Mouse (Mus musculus) midbrain, embryonic 11.5 days (tissue): ENCODE results near the gene Nkpd1. TPM values are rescaled to one million over a fixed set of nuclear protein-coding genes. Genes with fewer than 3 reads are reported as not detected.
A peak's percentile ranks its signal among the peaks of the same experiment; 100 is the strongest.

Source experiments
- ATAC-seq: fragments of 200-750 bp; cut with Nextera tagmentation; 2 replicates; pipeline ENCODE4 v1.8.0; 2017; ENCODE audit warnings: moderate TSS enrichment, moderate library complexity; ENCODE audit not compliant: low FRiP score
- DNase-seq: peaks from one replicate; pipeline ENCODE4 v3.0.0; 2015; ENCODE audit warnings: low spot score; ENCODE audit errors: missing footprints
- H3K27ac ChIP-seq: fragments of 300-500 bp; sonication (generic); 2 replicates; pipeline ENCODE4 v1.5.1; 2014; ENCODE audit warnings: low read depth, low read length
- H3K27me3 ChIP-seq: fragments of 300-500 bp; sonication (generic); 2 replicates; pipeline ENCODE4 v1.6.1; 2014; ENCODE audit warnings: mild to moderate bottlenecking, low read length, moderate library complexity, mixed read lengths; ENCODE audit not compliant: control insufficient read depth, insufficient read depth
- H3K36me3 ChIP-seq: fragments of 300-500 bp; sonication (generic); 2 replicates; pipeline ENCODE4 v1.6.1; 2014; ENCODE audit warnings: mild to moderate bottlenecking, low read length, moderate library complexity, mixed read lengths; ENCODE audit not compliant: control insufficient read depth, insufficient read depth
- H3K4me1 ChIP-seq: fragments of 300-500 bp; sonication (generic); 2 replicates; pipeline ENCODE4 v1.6.1; 2014; ENCODE audit warnings: low read length; ENCODE audit not compliant: control insufficient read depth, insufficient read depth
- H3K4me2 ChIP-seq: fragments of 300-500 bp; sonication (generic); 2 replicates; pipeline ENCODE4 v1.6.1; 2014; ENCODE audit warnings: mild to moderate bottlenecking, moderate library complexity
- H3K4me3 ChIP-seq: fragments of 300-500 bp; sonication (generic); 2 replicates; pipeline ENCODE4 v1.5.1; 2014; ENCODE audit warnings: low read depth, low read length
- H3K9ac ChIP-seq: fragments of 300-500 bp; sonication (generic); 2 replicates; pipeline ENCODE4 v1.6.1; 2014; ENCODE audit warnings: low read length
- H3K9me3 ChIP-seq: fragments of 300-500 bp; sonication (generic); 2 replicates; pipeline ENCODE4 v1.6.1; 2016; ENCODE audit warnings: low read length; ENCODE audit not compliant: control insufficient read depth
- WGBS: fragments of 180-500 bp; shearing (Covaris S2); extraction: QIAGEN DNeasy Blood & Tissue Kit; methylation state at CpG from one replicate; pipeline ENCODE4 v1.1.7; 2014; 5-methylcytosine and 5-hydroxymethylcytosine counted together
- polyA plus RNA-seq: library from polyadenylated mRNA; unstranded; fragments of >200 nt; fragmentation: Nextera tagmentation; extraction: Ambion mirVana; gene quantifications from 2 replicates; pipeline ENCODE4 v1.2.1, GENCODE M21; 2014

Nkpd1 gene
- polyA plus RNA-seq, 1 experiment from 2014 or later = not detected

DNA sequence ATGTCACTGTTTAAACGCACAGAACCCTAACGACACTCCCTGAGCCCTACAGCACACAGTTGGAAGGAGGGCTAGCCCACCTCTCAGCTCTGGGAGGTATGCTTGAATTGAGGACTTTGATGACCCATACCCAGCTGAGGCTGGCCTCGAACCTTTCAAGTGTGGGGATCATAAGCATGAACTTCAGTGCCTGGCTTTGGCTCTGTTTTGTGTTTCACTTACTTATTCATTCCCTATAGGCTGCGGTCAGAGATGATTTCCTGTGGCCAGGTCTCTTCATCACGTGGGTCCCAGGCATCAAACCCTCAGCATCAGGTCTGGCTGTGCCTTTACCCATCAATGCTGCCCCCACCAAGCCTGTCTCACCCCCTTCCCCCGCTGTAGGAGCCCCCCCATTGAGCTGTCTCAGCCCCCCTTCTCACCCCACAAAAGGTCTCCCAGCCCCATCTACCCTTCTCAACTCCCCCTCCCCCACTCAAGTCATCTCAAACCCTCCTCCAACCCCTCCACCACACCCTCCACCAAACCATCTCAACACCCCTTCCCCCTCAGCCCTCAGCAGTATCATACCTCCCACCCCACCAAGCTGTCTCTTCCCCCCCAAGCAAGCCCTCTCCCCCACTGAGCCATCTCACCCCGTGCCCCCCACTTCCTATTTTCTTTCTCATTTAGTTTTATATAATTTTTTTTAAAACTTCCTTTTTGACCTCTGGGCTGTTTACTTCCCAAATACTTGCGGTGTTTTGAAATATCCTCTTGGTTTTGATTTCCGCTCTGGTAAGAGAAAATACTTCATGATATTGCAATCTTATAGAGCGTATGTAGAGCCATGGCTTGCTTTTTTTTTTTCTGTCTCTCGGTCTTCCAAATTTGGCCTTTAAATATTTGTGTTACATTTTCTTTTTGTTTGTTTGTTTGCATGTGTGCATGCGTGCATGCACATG is 16.9 kb upstream of the Nkpd1 start:
- DNase-seq = no peak
- Histone ChIP-seq H3K4me2 (no peak overlapping the region), H3K9me3 (no peaks in the 10 kb centered on the region), H3K4me3 (no peak overlapping the region), H3K4me1 (no peaks in the 10 kb centered on the region), H3K36me3 (no peaks in the 10 kb centered on the region), H3K27ac (no peak overlapping the region), H3K9ac (no peak overlapping the region), H3K27me3 (no peaks in the 10 kb centered on the region)
- no peak for ATAC-seq
- WGBS = 76% methylated on average over 12 of the region's 12 CpGs

DNA sequence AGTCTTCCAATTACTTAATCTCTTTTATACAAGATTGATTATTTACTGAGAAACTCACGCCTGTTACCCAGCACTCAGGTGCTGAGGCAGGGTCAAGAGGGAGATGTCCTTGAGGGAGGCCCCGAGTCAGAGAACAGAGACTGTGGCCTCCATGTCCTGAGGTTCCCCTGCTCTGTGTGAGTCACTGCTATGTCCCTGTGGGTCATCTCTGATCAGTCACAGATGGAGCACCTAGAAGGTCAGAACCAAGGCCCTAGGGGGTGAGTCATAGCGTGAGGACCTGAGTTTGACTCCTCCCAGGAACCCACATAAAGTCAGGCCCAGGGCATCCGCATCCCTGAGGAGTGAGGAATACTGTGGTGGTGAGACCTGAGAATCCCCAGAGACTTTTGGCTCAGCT is 16.0 kb upstream of the Nkpd1 start:
- WGBS = 76% methylated on average over 4 of the region's 4 CpGs
- ATAC-seq = no peak

DNA sequence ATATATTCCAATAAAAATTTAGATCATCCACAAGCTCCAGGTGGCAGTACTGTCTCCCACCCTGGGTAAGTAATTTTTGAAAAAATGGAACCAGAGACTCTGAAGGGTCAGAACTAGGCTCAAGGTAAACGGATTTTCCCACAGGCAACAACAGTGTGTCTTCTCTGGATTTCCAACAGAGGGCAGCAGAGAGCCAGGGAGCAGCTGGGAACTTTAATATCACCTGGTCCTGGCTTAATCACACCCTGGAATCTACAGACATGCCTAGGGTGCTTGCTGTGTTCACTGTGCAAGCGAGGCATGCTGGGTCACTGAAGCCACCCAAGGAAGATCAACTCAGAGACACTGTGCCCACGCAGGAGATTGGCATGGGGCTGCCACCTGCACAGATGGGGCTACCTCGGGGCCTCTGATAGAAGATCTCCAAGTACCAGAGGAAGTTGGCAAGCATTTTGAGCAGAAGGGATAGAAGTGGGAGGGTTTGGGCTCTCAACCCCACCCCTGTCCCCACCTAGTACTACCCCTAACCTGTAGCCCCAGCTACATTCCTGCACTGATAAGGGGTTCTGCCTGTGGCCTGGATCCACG is 14.1 kb upstream of the Nkpd1 start:
- H3K4me3 ChIP-seq = no peak overlapping the region
- H3K9ac ChIP-seq = no peak overlapping the region
- no peaks in the 10 kb centered on the region for H3K9me3 ChIP-seq
- no peaks in the 10 kb centered on the region for H3K36me3 ChIP-seq
- DNase-seq = no peak
- H3K27me3 ChIP-seq = no peaks in the 10 kb centered on the region; the same call in 1 of the 2 replicates
- peaks cover 14% of the 10 kb centered on the region for H3K4me1 ChIP-seq
- no peak overlapping the region for H3K4me2 ChIP-seq
- ATAC-seq = no peak
- no peak overlapping the region for H3K27ac ChIP-seq
- WGBS = 40% methylated on average over 5 of the region's 5 CpGs

More for the DNA sequence above, 16.0 kb upstream of the Nkpd1 start:
- H3K9me3 ChIP-seq = no peaks in the 10 kb centered on the region
- H3K9ac ChIP-seq = no peak overlapping the region
- DNase-seq = no peak
- H3K36me3 ChIP-seq = no peaks in the 10 kb centered on the region
- no peak overlapping the region for H3K27ac ChIP-seq
- H3K27me3 ChIP-seq = no peaks in the 10 kb centered on the region; the same call in 1 of the 2 replicates
- peaks cover 3% of the 10 kb centered on the region; the same call in 1 of the 2 replicates for H3K4me1 ChIP-seq
- no peak overlapping the region for H3K4me2 ChIP-seq
- H3K4me3 ChIP-seq = no peak overlapping the region

DNA sequence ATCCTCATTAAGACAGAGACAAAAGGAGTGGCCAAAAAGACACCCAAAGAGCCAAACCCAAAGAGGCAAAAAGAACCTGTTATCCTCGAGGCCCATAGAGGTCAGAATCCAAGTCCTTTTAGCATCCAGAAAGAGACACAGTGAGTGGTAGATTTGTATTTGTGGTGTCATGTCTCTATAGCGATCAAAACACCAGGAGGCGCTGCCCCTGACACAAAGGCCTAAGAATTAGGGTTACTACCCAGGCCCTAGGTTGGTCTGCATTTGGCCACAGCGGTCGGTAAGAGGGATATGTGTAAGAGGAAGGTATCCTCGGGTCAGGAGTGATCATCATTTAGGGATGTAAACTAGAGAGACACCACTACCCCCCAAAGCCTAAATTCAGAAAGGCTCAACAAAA is 11.3 kb upstream of the Nkpd1 start:
- Histone ChIP-seq H3K9me3 (no peaks in the 10 kb centered on the region), H3K27ac (no peak overlapping the region), H3K4me1 (peaks cover 19% of the 10 kb centered on the region), H3K27me3 (no peaks in the 10 kb centered on the region; the same call in 1 of the 2 replicates), H3K4me3 (peak overlapping the region; percentile 68), H3K36me3 (no peaks in the 10 kb centered on the region), H3K4me2 (peak overlapping the region; percentile 97), H3K9ac (peak overlapping the region; percentile 76)
- no peak for DNase-seq
- no peak for ATAC-seq
- WGBS = 16% methylated on average over 6 of the region's 6 CpGs

DNA sequence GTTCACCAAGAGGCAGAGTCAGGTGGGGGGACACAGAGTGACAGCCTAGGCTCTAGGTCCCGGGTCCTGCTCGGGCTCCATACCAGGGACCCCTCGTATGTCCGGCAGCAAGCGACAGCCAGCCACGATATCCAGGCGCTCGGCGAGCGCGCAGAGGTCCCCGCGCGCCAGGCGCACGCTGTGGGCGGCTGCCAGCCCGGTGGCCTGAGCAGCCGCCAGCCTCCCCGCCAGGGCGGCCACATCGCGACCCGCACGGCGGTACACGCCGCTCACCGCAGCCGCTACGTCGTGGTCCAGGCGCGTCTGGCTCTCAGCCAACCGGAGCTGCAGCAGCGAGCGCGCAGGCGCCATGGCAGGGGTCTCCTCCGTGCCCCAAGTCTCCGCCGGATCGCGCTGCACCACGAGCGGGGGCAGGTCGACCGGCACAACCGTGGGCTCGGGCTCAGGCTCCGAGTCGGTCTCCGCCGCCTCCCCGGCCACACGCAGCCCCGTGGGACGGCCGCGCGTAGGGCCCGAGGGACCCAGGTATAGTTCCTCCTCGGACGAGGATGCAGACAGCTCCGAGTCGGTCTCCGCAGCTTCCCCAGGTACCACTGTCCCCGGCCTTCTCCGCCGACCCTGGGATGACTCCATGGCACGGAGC is 10.5 kb upstream of the Nkpd1 start:
- peak overlapping the region; percentile 35; the same call in 1 of the 2 replicates for H3K27ac ChIP-seq
- ATAC-seq (peak; percentile 53), DNase-seq (peak; percentile 94)
- peak overlapping the region; percentile 68 for H3K4me3 ChIP-seq
- H3K9ac ChIP-seq = peak overlapping the region; percentile 76
- H3K36me3 ChIP-seq = no peaks in the 10 kb centered on the region
- H3K27me3 ChIP-seq = no peaks in the 10 kb centered on the region; the same call in 1 of the 2 replicates
- under 1% methylated on average over 68 of the region's 71 CpGs for WGBS
- no peaks in the 10 kb centered on the region for H3K9me3 ChIP-seq
- H3K4me2 ChIP-seq = peak overlapping the region; percentile 97
- peaks cover 19% of the 10 kb centered on the region for H3K4me1 ChIP-seq

DNA sequence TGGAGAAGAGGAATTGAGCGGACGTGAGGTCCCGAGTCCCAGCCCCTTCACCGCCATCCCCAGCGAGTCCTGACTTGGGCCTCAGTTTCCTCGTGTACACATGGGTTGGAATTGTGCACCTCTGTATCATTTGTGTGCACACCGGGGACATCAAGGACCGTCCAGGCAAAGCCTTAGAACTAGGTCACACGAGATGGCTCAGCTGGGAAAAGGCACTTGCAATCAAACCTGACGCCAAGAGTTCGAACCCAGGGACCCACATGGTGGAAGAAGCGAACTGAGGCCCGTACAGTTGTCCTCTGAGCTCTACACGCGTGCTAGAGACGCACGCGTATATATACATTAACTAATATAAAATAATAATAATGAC is 10.0 kb upstream of the Nkpd1 start:
- WGBS = 4% methylated on average over 18 of the region's 18 CpGs
- Histone ChIP-seq H3K36me3 (no peaks in the 10 kb centered on the region), H3K4me2 (peak overlapping the region; percentile 97), H3K9ac (peak overlapping the region; percentile 76), H3K4me3 (peak overlapping the region; percentile 68), H3K9me3 (no peaks in the 10 kb centered on the region), H3K27ac (peak overlapping the region; percentile 35; the same call in 1 of the 2 replicates), H3K27me3 (no peaks in the 10 kb centered on the region; the same call in 1 of the 2 replicates), H3K4me1 (peaks cover 19% of the 10 kb centered on the region)
- DNase-seq (peak; percentile 94), ATAC-seq (no peak)

DNA sequence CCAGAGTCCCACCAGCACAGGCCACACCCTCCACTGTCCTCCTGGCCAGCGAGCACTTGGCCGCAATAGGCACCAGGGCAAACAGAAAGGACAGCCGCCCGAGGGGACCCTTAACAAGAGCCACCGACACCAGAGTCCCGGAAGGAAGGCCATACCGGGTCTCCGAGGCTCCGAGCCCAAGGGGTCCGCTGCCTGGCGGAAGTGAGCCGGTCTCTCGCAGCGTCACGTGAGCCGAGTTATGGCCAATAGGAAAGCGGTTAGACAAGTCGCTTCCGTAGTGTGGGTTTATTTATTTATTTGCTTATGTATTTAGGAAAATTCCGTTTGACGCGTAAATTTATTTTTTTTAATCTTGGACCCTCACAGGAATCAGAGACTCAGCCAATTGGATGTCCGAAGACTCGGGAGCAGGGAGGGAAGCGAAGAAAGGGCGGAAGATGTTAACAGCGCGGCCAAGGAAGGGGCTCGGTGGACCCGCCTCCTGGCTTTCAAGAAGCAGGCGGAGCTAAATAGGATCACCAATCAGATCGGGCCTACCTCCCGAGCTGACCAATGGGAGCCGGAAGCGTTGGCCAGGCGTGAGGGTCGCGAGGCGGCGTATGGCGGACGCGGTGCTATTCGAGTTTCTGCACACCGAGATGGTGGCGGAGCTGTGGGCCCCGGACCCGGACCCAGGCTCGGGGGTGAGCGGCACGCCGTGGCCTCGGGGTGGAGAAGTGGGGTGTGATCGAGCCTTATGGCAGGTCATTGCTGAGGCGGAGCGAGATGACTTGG is 9.3 kb upstream of the Nkpd1 start, which contains the start of the genes Bloc1s3 and Trappc6a:
Gene Bloc1s3, minus strand, starts transcription at position 218 of the 774 bp plus-strand sequence.
Gene Trappc6a, plus strand, starts transcription at position 246 of the 774 bp plus-strand sequence.
- Histone ChIP-seq H3K9ac (peak within 1 kb of the TSS; percentile 76), H3K4me2 (peak within 1 kb of the TSS; percentile 97), H3K27ac (peak within 1 kb of the TSS; percentile 57), H3K4me1 (peaks cover 19% of the 10 kb centered on the region), H3K9me3 (no peaks in the 10 kb centered on the region), H3K36me3 (no peaks in the 10 kb centered on the region), H3K4me3 (peak within 1 kb of the TSS; percentile 68), H3K27me3 (no peaks in the 10 kb centered on the region; the same call in 1 of the 2 replicates)
- WGBS = under 1% methylated on average over 56 of the region's 56 CpGs
- ATAC-seq = peak; percentile 95
- peak; percentile 99 for DNase-seq

DNA sequence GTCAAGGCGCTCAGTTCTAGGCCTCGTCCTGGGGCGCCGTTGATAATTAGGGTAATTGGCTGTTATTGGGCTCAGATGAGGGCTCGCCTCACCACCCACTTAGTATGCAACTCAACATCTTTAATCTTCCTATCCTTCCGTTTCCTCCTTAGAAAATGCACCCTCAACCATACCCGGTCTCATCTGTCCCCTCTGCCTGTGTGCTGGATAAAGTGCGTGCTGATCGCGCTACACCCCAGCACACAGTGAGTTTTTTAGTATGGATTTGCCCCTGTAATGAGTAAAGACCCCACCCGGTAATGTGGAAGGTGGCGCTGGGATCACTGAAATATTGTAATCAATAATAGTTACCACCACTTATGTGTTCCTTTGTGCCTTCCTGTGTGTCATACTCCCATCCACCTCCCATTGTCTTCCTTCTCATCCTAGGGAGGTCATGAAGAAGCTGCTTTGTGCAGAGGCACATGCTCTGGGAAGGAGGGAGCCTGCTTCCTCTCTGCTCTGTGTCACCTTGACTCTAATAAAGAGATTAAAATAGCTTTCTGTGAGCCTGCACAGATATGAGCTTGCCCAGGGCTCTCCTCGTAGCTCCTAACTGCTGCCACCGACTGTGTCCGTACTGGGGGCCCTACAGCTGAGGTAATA is 8.6 kb upstream of the Nkpd1 start:
- H3K27me3 ChIP-seq = no peaks in the 10 kb centered on the region; the same call in 1 of the 2 replicates
- 11% methylated on average over 15 of the region's 15 CpGs for WGBS
- H3K4me2 ChIP-seq = peak overlapping the region; percentile 97
- peaks cover 19% of the 10 kb centered on the region for H3K4me1 ChIP-seq
- peak overlapping the region; percentile 76 for H3K9ac ChIP-seq
- H3K4me3 ChIP-seq = peak overlapping the region; percentile 68
- H3K9me3 ChIP-seq = no peaks in the 10 kb centered on the region
- peak; percentile 6 for ATAC-seq
- peak; percentile 94 for DNase-seq
- no peak overlapping the region; the same call in 1 of the 2 replicates for H3K27ac ChIP-seq
- no peaks in the 10 kb centered on the region for H3K36me3 ChIP-seq
